Mouse (Mus musculus): ENCODE measurements around the gene Rcn1.
A peak's percentile ranks its signal among the peaks of the same experiment; 100 is the strongest.

The Rcn1 gene

DNA sequence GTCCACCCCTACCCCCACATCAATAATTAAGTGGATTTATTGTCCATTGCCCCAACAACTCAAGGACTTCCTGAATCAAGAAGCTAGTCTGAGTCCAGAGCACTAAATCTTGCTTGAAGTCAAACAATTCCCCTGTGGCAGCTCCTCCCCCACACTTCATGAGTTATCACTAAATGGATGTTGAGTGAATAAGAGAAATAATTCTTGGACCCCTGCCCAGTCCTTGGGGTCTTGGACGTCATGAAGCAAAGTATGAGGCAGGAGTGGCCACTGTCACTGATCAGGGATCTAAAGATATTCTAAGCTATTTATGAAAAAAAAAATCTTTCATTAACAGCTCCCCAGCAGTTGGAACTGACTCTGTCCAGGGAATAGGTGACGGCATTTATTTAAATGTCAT, 6.6 kb downstream of the Rcn1 start:
- DNase-seq: no peak

DNA sequence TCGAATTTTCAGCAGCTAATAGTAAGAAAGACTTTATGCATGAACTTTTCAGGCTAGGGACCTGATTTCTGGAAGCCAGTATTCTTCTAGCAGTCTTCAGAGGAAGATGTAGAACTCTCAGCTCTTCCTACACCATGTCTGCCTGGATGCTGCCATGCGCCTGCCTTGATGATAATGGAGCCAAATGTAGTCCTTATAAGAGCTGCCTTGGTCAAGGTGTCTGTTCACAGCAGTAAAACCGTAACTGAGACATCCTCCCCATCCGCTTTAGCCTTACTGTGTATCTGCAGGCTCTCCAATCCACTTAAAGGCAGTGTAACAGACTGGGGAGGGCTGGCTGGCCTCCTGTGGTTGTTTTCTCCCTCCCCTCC, 7.7 kb downstream of the Rcn1 start:
- no peak for DNase-seq

DNA sequence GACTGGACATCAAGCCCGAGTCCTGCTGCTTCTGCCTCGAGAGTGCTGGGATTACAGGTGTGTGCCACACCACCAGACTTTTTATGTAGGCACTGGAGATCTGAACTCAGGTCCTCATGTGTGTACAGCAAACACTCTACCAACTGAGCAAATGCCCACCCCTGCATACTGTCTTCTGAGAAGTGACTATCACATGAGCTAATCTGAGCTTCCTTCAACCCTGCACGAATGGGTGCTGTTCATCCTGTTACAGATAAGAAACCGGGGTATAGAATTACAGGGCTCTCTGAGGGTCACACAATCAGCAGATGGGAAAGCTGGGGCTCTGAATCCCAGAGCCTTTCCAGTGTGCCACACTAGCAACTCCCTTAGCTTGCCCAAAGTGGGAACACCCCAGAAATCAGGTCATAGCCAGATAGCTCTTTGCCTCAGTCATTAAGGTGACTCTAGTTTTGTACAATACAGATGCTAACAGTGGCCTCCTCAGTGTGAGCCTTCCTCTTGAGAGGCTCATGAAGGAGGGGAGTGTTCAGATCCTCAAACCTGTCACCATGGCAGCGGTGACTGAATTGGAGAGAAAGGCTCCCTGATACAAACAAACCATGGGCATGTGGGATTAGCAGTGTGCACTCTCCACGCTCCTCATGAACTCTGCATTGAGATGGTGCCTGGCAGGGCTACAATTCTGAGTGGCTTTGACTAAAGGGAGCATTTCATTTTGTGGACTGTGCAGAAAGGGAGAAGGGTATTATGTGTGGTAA, 8.3 kb downstream of the Rcn1 start:
- DNase-seq: no peak

DNA sequence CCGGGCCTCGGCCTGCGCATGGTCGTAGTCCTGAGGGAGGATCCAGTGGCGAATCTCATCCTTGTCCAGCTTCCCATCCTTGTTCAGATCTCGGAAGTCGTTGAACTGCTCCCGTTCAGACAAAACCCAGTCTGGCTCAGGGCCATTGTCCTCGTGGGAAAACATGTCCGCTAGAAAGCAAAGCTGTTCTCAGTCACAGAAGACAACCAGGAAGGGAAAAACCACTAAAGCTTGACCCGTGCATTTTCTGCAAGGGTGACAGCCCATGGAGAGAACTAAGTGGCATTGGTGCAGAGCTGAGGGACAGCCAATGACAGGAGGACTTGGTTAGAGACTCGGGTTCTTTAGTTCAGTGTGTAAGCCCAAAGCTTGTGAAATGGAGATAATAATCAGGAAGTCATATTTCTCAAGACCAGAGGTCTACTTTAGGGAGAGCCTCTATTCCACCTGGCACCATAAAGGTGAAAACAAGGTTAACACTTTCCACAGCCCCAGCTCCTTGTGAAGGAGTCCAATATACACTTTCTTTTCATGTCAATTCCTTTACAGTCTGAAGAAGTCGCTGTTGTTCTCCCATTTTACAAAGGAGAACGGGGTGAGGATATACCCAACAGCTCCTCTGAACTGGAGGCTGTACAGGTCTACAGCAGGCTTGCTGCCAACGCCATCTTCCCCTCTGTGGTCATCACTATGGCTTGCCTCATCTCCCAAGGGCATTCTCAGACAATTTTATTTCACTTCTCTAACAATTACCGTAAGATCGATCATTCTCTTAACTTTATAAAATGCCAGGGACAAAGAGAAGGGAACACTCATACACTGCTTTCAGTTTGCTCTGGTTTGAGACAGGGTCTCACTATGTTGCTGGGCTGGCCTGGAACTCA, 9.9 kb downstream of the Rcn1 start:
- peak in 1 of 2 experiments; percentile 28 for DNase-seq

DNA sequence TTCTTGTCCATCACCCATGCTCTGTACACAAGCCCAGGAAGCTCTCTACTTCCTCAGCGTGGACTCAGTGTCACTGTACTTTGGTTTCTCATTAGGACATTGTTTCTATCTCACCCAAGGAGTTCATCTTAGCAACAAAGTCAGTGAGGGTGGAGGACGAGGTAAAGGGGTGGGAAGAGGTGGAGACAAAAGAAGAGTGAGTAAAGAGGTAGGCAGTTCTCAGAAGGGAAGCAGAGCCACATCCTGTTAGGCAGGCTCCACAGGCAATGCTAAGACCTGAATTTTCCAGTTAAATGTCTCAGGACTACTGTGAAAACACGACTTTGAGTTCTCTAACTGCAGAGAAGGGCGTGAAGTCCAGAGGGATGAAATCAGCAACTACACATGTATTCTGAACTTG, 12.7 kb downstream of the Rcn1 start:
- no peak for DNase-seq

DNA sequence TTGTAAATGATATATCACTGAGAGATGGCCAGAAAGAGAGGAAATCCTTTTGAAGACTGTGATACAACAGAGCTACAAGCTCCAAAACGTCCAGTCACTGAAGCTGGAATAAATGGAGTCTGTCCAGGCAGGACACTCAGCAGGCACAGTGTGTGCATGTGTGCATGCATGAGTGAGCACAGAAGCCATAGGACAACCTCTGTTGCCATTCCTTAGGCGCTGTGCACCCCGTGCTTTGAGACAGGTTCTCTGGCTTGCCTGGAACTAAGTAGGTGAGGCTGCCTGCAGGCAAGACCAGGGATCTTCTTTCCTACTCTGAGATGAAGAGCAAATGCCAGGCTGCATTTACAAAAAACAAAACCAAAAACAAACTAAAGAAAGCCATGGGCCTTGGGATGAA, 14.1 kb downstream of the Rcn1 start:
- no peak for DNase-seq

DNA sequence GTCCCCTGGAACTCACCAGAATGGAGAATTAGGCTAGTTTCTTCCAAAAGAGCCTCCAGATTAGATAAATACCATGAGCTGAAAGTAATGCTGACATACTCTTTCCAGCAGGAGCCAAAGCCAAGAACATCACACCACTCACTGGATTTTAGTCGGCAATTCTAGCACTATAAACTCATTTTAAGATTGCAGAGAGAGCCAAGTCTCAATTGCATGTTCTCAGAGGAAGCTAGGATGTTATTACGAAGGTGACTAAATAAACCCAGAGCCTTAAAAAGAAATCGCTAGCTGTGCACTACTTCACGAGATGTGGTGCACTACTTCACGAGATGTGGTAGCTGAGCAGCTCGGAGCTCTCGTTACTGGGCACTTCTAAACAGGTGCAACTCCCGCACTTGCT, 16.1 kb downstream of the Rcn1 start:
- DNase-seq: no peak

DNA sequence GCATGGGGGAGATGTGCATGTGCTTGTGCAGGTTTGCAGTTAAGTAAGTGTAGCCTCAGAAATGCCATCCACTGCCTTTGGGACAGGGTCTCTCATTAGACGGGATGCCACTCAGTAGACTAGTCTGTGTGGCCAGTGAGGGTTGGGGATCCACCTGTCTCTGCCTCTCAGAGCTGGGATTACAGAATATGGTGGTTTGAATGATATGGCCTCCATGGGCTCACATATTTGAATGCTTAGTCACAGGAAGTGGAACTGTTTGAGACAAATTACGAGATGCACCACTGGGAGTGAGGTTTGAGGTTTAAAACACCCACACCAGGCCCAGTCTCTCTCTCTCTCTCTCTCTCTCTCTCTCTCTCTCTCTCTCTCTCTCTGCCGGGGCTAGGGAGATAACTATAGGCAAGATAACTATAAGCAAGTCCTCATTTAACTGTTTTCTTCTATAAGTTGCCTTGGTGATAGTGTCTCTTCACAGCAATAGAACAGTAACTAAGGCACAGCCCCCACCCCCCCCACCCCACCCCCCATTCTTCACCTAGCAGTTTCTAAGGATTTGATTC, 18.3 kb downstream of the Rcn1 start:
- no peak for DNase-seq

DNA sequence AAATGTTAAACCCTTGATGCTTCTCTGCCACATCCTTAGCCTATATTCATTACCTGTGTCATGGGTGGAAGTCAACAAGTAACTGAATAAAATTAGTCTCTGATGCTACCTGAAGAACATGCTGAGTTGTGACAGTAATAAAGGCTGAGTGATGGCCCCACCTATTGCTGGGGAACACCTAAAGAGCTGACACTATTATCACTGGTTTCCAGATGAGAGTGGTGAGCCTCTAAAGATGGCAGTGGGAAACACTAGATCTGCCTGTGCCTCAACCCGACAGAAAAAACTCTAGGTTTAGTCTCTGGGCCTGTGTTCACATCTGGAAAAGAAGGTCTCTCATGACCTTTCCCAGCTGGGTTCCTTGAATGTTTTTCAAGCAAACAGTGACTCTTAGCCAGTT, 19.4 kb downstream of the Rcn1 start:
- DNase-seq: no peak

DNA sequence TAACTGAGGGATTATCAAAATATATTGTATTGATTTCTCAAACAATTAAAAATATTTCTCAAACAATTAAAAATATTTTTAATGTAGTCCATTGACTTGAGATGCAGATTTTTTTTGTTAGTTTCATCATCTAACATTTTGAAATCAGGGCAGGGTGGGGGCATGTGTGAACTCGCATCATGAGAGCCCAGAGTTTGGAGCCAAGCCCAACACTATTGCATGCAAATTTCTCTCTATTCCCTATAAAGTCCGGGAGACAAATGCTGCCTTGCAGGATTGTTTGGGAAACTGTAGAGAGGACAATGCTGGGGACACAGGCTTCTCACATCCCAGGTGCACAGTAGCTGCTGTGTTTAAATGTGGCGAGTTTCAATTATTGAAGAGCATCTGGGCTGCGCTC, 23.4 kb downstream of the Rcn1 start:
- DNase-seq: no peak

DNA sequence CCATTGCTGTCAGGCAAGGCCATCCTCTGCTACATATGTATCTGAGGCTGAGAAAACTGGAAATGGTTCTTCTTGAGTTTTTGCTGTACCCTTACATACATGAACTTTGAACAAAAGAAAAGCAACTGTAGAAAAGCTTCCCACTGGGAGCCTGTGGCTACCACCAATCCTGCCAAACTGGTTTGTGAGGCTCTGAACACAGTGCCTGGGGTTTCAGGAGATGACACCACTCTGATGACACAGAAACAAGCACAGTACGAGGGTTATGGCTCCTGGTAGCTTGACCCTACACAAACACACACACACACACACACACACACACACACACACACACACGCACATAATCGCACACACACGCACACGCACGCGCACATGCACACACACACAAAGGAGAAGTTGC, 23.9 kb downstream of the Rcn1 start:
- no peak for DNase-seq

DNA sequence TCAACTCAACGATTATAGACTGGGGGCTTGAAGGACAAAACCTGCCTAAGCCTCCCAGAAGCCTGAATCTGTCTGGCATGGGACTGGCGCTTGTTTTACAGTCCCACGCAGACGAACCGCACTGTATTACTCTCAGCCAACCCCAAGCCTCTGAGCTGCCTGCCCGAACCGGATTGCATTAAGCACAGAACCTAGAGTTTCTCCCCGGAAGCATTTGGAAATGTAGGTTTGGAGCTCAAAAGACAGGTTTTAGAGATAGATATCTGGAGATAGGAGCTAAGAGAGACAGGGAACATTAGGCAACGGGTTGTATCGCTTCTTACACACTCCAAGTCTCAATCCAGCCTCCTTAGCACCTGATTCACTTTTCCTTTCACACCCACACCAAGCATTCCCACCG, 25.5 kb downstream of the Rcn1 start:
- no peak for DNase-seq

DNA sequence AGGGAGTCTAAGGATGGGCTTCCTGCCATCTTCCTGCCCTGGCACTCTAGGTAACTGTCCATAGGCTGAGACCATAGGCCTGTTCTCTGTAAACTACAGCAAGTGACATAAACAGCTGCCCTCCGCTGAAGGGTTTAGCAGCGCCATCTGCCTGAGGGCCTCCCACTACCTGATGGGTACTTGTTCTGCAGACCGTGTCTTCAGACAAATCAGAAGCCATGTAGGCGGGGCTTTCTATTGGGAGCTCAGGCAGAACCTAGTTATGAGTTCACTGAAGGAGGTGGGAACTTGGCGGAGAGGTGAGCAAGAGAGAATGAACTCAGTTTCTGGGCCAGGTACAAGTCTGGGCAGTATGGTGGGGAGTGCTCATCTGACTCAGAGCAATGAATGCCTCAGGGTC, 26.4 kb downstream of the Rcn1 start:
- DNase-seq: no peak

DNA sequence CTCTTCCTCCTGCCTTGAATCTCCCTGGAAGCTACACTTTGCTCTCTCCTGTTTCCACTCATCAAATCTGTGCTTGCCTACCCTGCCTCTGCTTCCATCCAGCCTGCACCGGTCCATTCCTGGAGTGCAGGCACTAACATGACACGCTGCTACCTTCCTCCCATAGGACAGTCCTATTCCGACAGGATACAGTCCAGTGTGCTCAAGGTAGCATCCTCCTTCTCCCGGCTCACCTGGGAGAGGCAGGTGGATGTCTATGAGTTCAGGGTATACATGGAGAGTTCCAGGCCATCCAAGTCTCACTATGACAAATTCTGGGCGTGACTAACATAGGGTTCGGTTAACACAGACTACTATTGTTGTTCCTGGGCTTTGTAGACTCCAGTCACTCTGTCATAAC, 27.0 kb downstream of the Rcn1 start:
- no peak for DNase-seq

DNA sequence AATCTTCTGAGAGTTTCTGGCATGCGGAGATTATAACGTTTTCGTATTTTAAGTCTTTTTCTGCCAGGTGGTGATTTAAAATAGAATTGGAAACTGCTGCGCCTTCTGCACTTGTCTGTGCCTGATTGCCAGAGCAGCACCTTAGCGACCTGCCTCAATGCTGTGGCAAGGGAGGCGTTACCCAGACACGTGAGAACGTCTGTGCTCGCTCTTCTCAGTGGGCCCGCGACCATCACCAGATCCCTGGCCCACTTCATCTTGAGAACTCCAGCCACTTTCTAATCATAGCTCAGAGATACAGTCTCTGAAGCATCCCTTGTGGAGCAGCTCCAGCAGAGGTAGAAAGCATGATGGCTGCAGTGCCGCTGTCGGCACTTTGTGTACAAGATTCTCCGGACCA, 28.4 kb downstream of the Rcn1 start:
- DNase-seq: peak; percentile 7 to 13

DNA sequence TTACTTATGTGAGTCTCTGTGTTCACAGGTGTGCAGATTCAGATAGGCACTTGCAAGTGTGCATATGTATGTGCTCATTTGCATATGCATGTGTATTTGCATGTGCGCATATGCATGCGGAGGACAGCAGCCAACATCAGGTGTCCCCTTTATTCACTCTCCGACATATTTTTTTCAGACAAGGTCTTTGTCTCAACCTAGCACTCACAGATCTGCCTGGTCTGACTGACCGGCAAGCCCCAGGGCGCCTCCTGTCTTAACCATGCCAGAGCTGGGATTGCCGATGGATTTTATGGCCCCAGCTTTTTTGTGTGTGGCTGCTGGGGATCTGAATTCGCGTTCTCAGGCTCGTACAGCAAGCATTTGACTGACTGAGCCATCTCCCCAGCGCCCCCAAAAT, 28.9 kb downstream of the Rcn1 start:
- peak; percentile 15 to 20 for DNase-seq

DNA sequence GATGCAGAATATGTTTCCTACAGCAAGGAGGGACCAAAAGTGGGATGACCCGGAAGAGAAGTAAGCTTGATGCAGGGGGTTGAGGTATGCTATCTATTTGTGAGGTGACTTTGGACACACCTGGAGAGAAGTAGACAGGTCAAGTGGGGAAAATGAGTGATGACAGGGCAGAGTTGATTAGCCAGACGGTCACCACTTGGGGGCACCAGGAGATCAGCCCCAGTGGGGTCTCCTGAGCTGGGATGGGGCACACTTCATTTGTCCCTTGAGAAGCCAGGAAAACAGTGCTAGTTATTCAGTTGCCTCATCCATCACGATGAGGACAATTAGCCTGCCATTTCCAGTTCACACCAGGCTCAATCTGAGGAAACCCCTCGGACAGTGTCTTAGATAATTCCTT, 31.5 kb downstream of the Rcn1 start:
- DNase-seq: no peak

DNA sequence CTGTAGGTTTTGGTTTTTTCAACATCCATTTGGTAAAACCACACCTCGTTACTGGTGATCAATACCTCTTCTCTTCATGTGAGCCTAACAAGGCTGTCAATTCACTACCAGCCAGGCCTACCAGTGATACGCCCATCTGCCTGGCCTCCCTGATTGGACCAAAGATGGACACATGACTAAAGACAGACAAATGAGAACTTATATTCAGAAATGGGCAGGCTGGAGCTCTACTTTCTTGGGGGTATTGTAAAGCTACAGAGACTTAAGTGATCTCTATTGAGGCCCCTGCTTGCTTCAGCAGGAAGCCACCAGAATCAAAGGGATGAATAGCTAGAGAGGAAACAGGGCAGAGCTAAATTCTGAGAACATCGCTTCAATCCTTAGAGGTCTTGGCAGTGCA, 41.1 kb downstream of the Rcn1 start:
- DNase-seq: no peak

DNA sequence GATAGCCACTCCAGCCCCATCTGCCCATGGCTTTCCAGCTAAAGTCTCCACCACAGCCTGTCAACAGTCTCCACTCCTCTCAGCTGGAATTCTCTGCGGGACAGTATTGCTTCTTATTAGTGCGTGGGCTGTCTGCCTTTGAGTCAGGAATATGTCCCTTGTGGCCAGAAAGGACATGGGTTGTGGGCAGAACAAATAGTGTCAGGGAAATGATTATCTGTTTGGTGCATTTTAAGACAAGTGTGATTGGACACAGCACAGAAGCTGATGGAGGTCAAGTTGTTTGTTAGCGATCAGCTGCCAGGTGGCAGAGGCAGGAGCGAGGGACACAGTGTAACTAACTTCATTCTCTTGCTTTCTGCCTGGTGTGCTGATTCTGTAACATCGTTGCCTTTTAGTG, 42.3 kb downstream of the Rcn1 start:
- no peak for DNase-seq

DNA sequence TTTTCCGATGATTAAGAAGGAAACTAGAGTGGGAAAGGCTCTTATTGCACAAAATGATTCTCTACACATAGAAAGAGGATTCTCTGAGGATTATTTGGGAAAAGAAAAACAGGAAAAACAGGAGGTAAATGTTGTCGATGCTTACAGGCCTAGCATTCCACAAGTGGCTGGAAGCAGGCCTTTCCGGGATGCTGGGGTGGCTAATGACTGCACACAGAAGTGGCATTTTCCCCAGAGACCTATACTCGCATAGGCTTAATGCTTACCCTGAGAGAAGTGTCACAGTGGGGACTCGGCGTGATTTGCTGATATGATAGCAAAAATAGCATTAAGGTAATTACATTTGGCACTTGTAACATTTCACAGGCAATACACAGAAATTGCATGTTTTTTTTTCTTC, 50.2 kb downstream of the Rcn1 start:
- DNase-seq: no peak

DNA sequence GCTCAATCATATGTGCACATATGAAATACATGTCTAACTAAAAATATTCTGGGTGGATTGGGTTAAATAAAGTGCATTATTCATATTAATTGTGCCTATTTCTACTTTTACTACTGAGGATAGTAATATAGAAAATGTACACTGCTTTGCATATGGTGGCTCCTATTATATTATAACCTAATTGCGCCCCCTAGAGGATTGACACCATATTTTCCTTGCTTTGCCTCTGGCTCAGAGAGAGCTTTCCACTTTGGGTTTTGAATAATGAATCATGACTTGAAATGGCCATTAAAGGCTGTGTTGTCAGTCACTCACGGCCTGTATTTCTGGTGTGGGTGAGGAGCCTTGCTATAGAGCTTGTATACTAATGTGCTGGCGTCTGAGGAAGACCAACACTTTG, 59.1 kb downstream of the Rcn1 start:
- peak; percentile 16 to 32 for DNase-seq

DNA sequence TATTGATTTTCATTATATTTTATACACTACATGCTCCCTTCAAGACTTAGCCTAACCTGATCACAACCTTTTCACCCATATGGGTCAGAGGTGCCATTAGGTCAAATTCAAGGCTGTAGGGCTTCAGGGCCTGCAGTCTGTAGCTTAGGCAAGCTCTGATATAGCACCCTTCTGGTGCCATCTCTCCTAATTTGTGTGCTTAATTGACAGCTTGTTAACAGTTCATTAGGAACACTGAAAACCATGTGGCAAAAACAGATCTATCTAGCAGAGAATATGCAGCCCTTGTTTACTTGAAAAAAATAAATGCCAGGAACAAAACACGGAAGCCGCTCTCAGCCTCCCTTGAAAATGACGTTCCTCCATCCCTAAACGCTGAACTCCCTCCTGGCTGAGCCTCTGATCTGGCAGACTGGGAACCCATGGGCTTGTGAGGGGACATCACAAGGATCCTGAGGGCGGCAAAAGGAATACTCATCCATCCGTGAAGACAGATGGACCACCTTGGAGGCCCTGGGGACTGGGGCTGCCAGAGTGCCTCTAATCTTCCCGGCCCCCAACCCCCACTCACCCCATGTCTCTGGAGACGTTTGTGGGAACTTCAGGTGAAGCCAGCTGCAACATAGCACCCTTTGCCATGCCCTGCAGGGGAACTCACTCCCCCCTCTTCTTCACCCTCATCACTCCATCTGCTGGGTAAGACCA, 61.8 kb downstream of the Rcn1 start:
- peak; percentile 20 to 25 for DNase-seq

DNA sequence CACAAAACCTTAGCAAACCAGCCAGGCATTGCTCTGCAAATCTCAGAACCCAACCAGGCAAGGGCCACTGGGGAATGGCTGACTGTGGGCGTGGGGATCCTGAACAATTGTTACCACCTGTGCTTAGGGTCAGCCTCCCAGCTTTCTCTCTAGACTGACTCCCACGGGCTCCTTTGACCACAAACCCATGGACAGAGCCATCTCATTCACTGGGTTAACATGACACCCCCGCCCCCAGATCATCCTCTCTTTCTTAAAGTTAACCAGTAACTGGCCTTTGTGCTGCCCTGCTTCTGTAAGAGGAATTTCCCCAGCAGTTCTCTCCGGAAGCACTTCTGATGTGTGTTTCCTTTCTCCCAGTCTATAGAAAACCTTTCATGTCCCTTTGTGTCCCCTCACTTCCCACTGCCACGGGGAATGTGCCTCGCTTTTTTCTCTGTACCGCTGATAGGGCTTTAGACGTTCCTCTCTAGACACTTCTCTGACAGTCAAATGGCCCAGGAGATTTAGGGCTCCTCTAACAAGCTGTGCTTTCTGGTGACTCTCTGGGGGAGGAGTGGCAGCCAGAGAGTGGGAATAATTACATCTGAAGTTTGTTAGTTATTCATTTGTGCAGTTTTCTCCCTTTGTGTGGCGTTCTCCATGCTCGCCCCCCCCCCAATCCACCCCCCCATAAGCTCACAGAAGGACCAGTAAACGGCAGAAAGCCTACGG, 62.6 kb downstream of the Rcn1 start:
- no peak for DNase-seq

Measured in cerebellum, postnatal 14 days (tissue).